Mouse (Mus musculus): ENCODE measurements at regions not wholly inside any gene's neighbourhood (a gene's known extent, or its start where the extent isn't known, plus 50 kb on each side); places are given as distances from the start of the nearest gene placed in this dataset.

DNA sequence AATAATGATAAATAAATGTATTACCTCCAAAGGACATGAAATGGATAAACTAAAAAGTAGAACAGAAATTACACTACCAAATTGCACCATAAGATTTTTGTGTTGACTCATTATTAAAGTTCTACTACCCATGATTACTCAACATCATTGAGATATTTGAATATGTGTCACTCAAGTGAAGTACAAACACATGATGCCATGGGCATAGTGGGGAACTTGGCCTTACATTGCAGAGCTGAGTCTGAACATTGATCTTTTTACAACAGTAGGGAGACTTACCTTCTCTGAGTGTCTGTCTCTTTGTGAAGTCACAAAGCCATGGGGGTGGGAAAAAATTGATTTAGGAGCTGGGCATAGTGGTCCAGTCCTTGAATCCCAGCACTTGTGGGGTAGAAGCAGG, 92.1 kb upstream of the Nsun6 start:
- H3K27me3 ChIP-seq: no peaks in the 10 kb centered on the region
- H3K4me2 ChIP-seq: no peak overlapping the region
- ATAC-seq: no peak
- H3K4me3 ChIP-seq: no peak overlapping the region
- H3K9ac ChIP-seq: no peak overlapping the region
- H3K9me3 ChIP-seq (replicated peaks): no peaks in the 10 kb centered on the region
- H3K27ac ChIP-seq: no peak overlapping the region
- H3K36me3 ChIP-seq (ENCODE audit: poor library complexity, severe bottlenecking): no peaks in the 10 kb centered on the region
- H3K4me1 ChIP-seq: no peaks in the 10 kb centered on the region

DNA sequence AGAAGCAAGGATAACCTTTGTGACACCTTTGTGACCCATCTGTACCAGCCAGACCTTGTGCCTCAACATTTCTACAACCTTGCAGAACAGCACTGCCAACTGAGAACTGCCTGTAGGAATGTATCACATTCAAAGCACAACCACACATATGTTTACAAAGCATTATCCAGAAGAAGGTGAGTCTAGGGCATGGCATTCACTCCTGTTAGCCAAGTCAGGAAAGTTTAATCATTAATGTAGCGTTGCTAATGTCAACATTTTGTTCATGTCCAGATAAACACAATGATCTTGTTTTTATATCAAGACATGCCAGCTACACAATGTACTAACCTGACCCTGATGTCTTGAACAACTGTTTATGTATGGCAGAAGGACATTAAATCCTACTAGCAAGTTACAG, 91.5 kb upstream of the Nsun6 start:
- H3K36me3 ChIP-seq (ENCODE audit: poor library complexity, severe bottlenecking): no peaks in the 10 kb centered on the region
- no peak overlapping the region for H3K4me2 ChIP-seq
- no peaks in the 10 kb centered on the region for H3K27me3 ChIP-seq
- H3K9me3 ChIP-seq (replicated peaks): no peaks in the 10 kb centered on the region
- H3K9ac ChIP-seq: no peak overlapping the region
- H3K4me3 ChIP-seq: no peak overlapping the region
- WGBS: 98% methylated on average over 1 of the region's 1 CpGs
- no peak for ATAC-seq
- H3K4me1 ChIP-seq: no peaks in the 10 kb centered on the region
- H3K27ac ChIP-seq: no peak overlapping the region

GRCm38 (mm10) chr2:15144781-15145180, 89.9 kb upstream of the Nsun6 start:
- H3K4me3 ChIP-seq: no peak overlapping the region
- no peak overlapping the region for H3K27ac ChIP-seq
- no peak for ATAC-seq
- 99% methylated on average over 2 of the region's 2 CpGs for WGBS
- H3K9me3 ChIP-seq (replicated peaks): 0 out of 2 replicates have a peak, but pooled peaks cover 3% of the 10 kb centered on the region
- no peaks in the 10 kb centered on the region for H3K36me3 ChIP-seq (ENCODE audit: poor library complexity, severe bottlenecking)
- H3K9ac ChIP-seq: no peak overlapping the region
- no peaks in the 10 kb centered on the region for H3K27me3 ChIP-seq
- H3K4me1 ChIP-seq: no peaks in the 10 kb centered on the region
- no peak overlapping the region for H3K4me2 ChIP-seq

DNA sequence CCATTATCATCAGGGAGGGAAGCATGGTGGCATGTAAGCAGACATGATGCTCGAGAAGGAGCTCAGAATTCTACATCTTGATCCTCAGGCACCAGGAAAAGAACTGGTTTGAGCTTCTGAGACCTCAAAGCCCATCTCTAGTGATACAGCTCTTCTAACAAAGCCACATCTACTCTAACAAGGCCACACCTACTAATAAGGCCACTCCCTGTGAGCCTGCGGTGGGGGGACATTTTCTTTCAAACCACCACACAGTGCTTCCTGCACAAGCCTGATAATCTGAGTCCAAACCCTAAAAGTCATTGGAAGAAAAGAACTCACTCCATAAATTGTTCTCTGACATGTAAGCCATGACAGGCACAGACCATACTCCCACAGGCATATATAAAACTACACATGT, 85.0 kb upstream of the Nsun6 start:
- Histone ChIP-seq H3K27me3 (no peaks in the 10 kb centered on the region), H3K4me2 (no peak overlapping the region), H3K27ac (no peak overlapping the region), H3K9ac (no peak overlapping the region), H3K4me3 (no peak overlapping the region), H3K9me3 (replicated peaks) (0 out of 2 replicates have a peak, but pooled peaks cover 3% of the 10 kb centered on the region), H3K36me3 (ENCODE audit: poor library complexity, severe bottlenecking) (no peaks in the 10 kb centered on the region), H3K4me1 (no peaks in the 10 kb centered on the region)
- no peak for ATAC-seq
- WGBS: 88% methylated on average over 2 of the region's 2 CpGs
